Mouse (Mus musculus): ENCODE results near the gene Sympk.

Sympk gene

DNA sequence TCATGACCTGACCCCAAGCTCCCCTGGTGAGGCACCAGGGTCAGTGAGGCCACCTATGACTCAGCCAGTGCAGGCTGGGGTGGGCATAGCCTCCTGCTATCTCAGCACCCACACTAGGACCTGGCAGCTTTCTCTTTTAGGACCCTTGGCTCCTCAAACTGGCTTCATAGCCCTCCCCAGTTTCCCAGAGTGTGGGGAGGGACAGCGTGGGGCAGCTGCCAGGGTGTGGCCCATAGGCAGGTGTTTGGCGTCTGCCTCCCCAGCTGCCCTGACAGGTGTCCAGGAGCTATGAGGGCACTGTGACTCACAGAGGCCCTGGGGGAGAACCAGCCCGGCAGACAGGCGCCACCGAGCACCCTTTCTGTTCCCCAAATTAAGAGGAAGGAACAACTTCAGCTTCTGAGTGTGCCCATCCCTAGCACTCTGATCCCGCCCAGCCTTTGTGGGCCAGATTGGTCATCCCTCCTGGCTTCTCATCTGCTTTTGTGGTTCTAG, 60.1 kb downstream of the Sympk start:
- DNase-seq, result no peak

DNA sequence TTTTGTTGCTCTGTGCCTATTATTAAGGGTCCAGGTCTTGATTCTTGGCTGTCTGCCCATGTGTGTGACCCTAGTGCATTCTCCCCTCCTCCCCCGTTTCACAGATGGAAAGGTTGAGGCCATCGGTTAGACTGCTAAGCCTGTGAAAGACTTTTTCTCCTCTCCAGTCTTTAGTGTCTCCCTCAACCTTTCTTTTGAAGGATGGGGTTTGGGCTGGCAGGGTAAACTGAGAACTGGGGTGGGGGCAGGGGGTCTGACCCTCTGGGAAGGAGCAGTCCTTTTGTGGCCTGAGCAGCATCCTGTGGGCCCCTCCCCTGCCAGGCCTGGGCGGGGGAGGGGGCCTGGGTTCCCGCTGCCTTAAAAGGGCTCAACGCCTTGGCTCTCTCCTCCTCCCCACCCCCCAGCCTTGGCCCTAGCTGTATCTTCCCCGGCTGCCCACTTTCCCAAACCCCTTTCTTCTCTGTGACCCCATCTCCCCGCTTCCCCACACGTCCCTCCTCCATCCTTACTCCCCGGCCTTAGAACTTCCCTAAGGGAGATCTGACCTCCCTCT, 60.8 kb downstream of the Sympk start:
- DNase-seq, result no peak

DNA sequence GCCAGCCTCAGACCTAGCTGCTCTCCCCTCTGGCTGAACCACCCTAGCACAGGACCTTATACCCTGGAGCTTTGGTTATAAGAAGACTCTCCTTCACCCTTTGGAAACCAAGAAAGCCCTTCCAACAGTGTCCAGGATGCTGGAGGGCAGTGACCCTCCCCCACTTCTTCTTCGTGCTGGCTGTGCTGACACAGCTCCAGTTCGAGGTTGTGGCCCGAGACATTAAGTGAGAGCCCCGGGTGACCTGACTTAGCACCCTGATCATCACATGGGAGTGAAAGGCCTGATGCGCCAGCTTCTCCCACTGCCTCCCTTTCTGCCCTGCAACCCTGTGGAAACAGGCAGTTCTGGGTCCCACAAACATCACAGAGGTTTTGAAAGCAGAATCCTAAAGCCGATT, 61.3 kb downstream of the Sympk start:
- DNase-seq, result no peak

DNA sequence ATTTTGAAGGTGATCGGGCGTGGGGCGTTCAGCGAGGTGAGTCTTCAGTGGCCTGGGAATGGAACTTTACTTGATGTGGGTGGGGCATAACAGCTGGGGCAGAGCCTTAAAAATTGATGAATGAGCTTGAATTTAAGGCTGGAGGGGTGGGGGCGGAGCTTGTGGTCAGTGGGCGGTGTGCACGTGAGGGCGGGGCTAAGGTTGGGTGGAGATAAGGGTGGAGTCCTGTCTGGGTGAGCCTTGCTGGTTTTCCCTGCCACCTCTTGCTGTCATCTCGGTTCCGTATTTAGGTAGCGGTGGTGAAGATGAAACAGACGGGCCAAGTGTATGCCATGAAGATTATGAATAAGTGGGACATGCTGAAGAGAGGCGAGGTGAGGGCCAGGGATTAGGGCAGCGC, 61.9 kb downstream of the Sympk start:
- no peak for DNase-seq

DNA sequence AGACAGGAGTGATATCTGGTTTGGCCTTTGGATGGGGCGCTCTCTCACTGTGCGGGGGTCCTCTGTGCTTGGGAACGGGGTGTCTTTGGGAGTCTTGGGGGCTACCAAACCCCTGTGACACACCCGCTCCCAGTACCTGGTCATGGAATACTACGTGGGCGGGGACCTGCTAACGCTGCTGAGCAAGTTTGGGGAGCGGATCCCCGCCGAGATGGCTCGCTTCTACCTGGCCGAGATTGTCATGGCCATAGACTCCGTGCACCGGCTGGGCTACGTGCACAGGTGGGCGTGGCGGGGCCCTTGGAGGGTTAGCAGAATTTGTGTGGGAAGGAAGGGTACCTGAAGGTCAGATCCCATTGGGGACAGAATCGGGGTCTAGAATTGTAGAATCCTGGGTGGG, 62.6 kb downstream of the Sympk start:
- no peak for DNase-seq

DNA sequence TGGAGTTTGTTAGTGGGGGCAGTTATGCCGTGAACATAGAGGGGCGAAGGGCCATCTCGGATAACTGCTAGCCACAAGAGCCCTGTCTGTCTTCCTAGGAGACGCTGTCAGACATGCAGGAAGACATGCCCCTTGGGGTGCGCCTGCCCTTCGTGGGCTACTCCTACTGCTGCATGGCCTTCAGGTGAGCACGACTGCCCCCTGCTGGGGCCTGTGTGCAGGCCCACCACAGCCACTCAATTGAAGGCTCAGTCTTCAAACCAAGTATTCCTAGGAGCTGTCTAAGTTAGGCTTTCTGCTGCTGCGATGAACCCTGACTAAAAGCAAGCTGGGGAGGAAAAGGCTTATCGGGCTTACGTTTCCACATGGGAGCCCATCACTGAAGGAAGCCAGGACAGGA, 64.6 kb downstream of the Sympk start:
- DNase-seq, result peak; percentile 61

DNA sequence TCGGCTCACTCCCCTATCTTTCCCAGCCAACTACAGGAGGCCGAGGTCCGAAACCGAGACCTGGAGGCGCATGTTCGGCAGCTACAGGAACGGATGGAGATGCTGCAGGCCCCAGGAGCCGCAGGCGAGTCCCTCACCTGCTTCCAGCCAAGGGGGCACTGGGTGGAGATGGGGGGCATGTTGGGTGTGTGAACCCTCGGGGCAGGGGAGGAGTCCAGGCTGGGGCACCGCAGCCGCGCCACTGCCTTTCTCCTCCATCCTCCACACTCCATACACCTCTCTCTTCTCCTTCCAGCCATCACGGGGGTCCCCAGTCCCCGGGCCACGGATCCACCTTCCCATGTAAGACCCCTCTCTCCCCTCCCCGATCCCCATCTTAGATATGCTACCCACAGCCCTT, 67.7 kb downstream of the Sympk start:
- DNase-seq, result no peak

DNA sequence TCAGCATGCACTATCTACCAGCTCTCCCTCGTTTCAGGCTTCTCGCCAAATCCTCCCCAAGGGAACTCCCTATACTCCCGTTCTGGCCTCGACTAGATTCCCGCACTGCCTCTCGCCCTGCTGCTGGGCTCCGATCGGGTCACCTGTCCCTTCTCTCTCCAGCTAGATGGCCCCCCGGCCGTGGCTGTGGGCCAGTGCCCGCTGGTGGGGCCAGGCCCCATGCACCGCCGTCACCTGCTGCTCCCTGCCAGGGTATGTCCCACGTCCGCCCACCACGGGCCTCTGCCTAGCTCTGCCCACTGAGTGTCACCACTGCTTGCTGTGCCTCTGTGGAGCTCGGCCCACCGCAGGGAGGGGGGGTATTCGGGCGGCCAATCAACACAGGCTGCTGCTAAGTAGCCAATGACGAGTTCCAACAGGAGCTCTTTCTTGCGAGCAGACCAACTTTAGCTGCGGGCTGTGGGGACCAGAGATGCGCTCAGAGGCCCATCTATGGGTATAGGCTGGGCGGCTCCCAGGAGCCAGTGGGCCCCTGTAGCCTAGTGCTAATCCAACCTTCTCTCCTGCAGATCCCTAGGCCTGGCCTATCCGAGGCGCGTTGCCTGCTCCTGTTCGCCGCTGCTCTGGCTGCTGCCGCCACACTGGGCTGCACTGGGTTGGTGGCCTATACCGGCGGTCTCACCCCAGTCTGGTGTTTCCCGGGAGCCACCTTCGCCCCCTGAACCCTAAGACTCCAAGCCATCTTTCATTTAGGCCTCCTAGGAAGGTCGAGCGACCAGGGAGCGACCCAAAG, 68.4 kb downstream of the Sympk start:
- no peak for DNase-seq

DNA sequence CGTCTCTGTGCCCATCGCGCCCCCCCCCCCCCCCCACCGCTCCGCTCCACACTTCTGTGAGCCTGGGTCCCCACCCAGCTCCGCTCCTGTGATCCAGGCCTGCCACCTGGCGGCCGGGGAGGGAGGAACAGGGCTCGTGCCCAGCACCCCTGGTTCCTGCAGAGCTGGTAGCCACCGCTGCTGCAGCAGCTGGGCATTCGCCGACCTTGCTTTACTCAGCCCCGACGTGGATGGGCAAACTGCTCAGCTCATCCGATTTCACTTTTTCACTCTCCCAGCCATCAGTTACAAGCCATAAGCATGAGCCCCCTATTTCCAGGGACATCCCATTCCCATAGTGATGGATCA, 69.0 kb downstream of the Sympk start:
- DNase-seq, result peak; percentile 70

DNA sequence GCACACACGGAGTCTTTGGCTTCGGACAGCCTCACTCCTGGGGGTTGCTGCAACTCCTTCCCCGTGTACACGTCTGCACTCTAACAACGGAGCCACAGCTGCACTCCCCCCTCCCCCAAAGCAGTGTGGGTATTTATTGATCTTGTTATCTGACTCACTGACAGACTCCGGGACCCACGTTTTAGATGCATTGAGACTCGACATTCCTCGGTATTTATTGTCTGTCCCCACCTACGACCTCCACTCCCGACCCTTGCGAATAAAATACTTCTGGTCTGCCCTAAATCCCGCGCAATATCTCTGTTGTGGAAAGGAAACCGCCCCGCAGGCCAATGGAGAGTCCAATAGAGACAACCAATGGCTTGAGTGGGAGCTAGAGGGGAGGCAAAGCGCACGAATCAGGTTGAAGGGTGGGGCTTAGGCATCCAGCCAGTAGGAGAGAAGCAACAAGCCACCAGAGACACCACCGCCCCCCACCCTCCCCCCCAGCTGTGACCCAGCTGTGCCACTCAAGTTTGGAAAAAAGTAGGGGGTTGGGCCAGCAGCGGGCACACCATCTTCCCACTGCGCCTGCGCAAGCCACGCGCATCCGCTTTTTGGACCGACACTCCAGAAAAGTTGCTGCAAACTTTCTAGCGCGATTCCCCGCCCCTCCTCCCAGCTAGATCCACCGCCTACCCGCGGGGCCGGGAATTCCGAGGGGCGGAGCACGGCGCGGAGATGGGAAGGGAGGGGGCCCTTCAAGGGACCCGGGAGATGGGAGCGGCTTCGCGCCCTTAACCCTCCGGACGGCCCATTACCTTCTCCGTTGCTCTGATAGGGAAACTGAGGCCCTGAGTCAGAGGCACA, 69.6 kb downstream of the Sympk start:
- peak; percentile 83 for DNase-seq

DNA sequence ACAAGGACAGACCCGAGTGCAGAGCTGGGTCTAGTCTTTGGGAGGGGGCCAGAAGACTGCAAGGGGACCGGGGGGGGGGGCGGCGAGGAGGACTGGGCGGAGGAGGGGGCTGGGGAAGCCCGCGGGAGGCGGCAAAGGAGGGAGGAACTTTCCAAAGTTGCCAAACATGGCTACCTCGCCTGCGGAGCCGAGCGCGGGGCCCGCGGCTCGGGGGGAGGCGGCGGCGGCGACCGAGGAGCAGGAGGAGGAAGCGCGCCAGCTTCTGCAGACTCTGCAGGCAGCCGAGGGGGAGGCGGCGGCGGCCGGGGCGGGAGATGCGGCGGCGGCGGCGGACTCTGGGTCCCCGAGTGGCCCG, 70.3 kb downstream of the Sympk start, which contains the start of gene Six5:
TSS of gene Six5 (plus strand) at position 124 of the 355 bp plus-strand sequence.
- DNase-seq, result no peak

DNA sequence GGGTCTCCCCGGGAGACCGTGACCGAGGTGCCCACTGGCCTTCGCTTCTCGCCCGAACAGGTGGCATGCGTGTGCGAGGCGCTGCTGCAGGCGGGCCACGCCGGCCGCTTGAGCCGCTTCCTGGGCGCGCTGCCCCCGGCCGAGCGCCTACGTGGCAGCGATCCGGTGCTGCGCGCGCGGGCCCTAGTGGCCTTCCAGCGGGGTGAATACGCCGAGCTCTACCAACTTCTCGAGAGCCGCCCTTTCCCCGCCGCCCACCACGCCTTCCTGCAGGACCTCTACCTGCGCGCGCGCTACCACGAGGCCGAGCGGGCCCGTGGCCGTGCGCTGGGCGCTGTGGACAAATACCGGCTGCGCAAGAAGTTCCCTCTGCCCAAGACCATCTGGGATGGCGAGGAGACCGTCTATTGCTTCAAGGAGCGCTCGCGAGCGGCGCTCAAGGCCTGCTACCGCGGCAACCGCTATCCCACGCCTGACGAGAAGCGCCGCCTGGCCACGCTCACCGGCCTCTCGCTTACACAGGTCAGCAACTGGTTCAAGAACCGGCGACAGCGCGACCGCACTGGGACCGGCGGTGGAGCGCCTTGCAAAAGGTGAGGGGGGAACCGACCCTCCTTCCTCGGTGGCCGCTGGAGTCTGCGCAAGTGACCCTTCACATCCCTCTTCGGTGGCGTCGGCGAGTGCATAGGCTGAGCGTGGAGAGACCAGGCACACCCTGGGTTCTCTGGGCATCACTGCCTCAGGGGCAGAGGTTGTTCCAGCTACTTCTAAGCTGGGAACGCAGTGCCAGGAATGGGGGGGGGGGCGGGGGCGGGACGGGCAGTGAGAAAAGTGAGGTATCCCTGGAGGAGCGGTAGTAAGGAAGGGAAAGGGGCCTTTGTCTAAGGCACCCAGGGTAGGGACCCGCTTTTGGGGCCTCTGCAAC, 70.9 kb downstream of the Sympk start:
- no peak for DNase-seq

DNA sequence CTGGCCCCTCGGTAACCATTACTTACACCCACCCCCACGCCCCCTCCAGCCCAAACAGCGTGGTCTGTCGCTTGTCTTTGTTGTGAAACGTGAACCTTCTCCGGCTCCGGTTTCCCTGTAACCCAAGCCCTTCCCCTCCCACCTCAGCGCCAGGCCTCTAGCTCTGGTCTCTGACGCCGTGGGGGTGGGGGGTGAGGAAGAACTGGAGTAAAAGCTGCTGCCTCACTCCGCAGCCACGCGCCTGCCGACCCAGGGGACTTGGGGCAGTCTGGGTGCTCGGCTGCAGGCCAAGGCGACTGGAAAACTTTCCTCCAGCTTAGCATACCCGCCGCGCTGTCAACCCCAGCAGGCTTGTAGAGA, 71.6 kb downstream of the Sympk start:
- no peak for DNase-seq

DNA sequence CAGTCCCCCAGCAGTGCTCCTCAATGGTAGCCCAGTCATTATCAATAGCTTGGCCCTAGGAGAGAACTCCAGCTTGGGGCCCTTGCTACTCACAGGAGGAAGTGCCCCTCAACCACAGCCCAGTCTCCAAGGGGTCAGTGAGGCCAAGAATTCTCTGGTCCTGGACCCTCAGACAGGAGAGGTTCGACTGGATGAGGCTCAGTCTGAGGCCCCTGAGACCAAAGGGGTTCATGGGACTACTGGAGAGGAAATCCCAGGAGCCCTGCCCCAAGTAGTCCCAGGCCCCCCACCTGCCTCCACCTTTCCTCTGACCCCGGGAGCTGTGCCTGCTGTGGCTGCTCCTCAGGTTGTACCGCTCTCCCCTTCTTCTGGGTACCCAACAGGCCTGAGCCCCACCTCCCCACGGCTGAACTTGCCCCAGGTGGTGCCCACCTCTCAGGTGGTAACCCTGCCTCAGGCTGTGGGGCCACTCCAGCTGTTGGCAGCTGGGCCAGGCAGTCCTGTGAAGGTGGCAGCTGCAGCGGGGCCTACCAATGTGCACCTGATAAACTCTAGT, 72.3 kb downstream of the Sympk start:
- DNase-seq, result no peak

DNA sequence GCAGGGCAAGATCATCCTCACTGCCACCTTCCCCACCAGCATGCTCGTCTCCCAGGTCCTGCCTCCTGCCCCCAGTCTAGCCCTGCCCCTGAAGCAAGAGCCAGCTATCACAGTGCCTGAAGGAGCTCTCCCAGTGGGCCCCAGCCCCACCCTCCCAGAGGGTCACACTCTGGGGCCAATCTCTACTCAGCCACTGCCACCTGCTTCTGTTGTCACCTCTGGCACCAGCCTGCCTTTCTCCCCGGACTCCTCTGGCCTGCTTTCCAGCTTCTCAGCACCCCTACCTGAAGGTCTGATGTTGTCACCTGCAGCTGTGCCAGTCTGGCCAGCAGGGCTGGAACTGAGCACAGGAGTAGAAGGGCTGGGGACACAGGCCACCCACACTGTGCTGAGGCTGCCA, 73.0 kb downstream of the Sympk start:
- no peak for DNase-seq

DNA sequence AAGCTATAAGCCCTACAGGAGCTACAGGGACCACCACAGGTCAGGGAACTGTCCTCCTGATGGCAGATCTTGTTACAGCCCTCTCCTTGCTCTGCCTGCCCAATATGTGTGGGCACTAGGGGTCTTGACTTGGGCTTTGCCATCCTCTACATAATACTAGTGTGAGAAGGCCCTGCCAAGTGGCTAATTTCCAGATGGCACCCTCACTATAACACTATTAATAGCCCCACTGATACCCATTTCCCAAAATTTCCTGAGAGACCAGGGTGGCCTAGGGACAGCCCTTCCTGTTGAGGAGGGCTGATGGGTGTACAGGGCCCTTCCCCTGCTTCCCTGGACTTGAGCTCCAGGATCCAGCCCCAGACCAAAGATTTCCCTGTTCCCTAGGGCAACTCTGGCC, 73.7 kb downstream of the Sympk start:
- no peak for DNase-seq

DNA sequence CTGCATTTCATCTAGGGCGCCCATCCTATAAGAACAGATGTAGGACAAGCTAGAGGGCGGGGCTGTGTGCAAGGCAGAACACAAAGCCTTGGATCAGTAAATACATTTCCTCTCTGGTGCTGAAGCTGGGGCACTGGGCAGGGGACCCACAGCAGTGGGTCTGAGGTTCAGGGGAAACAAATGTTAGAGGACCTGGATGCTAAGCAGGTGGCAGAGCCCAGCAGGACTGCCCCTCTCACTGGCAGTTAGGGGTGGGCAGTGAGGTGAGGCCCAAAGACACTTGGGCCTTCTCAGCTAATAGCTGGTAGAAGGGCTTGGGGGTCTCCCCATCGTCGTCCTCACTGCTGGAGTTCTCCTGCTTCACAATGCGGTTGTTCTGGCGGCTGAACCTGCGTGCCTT, 74.6 kb downstream of the Sympk start:
- DNase-seq, result no peak

DNA sequence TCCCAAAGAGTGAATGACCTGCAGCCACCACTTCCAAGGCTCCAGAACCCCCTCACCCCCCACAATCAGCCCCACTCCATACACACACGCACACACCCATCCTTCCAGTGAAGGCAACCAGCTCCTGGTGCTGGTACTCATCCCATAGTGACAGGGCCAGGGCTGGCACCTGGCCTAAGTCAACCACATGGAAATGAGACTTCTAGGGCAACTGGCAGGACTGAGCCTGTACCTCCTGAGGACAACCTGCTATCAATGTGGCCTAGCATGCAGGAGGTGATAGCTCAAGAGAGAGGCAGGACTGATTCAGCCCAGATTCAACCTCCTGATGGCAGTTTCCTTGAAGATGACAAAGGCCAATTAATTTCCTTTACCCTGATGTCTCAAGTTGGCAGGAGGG, 76.1 kb downstream of the Sympk start:
- no peak for DNase-seq

DNA sequence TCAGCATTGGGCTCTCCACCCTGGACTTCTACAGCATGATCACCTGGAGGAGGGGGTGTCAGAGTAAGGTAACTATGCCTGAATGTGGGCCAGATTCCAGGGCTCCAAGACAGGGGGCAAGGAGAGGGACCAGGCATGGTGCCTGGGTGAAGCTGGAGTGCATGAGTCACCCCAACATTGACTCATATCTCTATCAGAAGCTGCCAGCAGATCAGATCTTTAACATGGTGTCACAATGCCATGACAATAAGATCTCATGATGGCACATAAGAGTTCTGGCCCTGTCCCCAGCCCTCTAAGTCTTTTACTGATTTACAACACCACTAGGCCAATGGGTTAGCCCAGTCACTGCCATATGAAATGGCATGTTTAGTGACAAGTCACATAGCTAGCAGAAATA, 79.6 kb downstream of the Sympk start:
- no peak for DNase-seq

All from right cerebral cortex, adult 18-20 months (tissue).